Mouse (Mus musculus): ENCODE data around the gene Zkscan5.

DNA sequence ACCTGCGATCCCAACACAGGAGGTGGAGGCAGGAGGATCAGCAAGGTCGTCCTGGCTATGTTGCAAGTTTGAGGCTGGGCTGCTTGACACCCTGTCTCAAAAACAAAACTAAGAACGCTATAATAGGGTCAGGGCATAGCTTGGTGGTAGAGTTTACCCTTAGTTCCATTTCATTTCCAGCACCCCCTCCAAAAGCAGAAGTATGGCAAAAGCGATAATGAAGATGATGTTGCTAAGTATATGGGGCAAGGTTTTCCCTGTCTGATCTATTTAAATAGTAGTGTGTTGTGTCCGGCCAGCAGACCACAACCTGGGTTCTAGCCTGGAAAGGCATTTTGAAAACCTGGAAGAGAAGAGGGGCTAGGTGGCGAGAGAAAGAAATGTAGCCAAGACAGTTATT is 3.6 kb downstream of the Zkscan5 start:
- TF ChIP-seq CTCF (IDR thresholded peaks at IDR 0.05; ENCODE audit: low read depth) (no peak), EP300 (IDR thresholded peaks at IDR 0.05; ENCODE audit: low read depth) (no peak)
